Mouse (Mus musculus) forelimb bud, embryonic 11.5 days (tissue): ENCODE results near the gene Bpnt1.
A peak's percentile ranks its signal among the peaks of the same experiment; 100 is the strongest.

ENCODE experiments used
- DNase-seq: peaks from one replicate; pipeline ENCODE4 v3.0.0-alpha.2; 2012; ENCODE audit warnings: low read depth, low spot score

The Bpnt1 gene

GRCm38 (mm10) chr1:185329851-185330250 lies 2.1 kb upstream of the Bpnt1 start:
- DNase-seq, result no peak

GRCm38 (mm10) chr1:185331364-185331763 lies 585 bp upstream of the Bpnt1 start:
- DNase-seq, result no peak

- no peak for DNase-seq
Measured at GRCm38 (mm10) chr1:185333651-185334050, 1.7 kb downstream of the Bpnt1 start.

GRCm38 (mm10) chr1:185334136-185334535 lies 2.2 kb downstream of the Bpnt1 start:
- no peak for DNase-seq

- DNase-seq, result no peak
Measured at GRCm38 (mm10) chr1:185335231-185335765, 3.3 kb downstream of the Bpnt1 start.

- no peak for DNase-seq
Measured at GRCm38 (mm10) chr1:185336535-185336934, 4.6 kb downstream of the Bpnt1 start.

GRCm38 (mm10) chr1:185342441-185342840 lies 10.5 kb downstream of the Bpnt1 start:
- no peak for DNase-seq

- no peak for DNase-seq
Measured at GRCm38 (mm10) chr1:185343422-185343821, 11.5 kb downstream of the Bpnt1 start.

- no peak for DNase-seq
Measured at GRCm38 (mm10) chr1:185346188-185346587, 14.2 kb downstream of the Bpnt1 start.

- DNase-seq, result no peak
Measured at GRCm38 (mm10) chr1:185349741-185350140, 17.8 kb downstream of the Bpnt1 start.

GRCm38 (mm10) chr1:185350611-185351010 lies 18.7 kb downstream of the Bpnt1 start:
- no peak for DNase-seq

- DNase-seq, result no peak
Measured at GRCm38 (mm10) chr1:185352151-185352550, 20.2 kb downstream of the Bpnt1 start.

GRCm38 (mm10) chr1:185353351-185353750 lies 21.4 kb downstream of the Bpnt1 start:
- DNase-seq, result no peak

- DNase-seq, result no peak
Measured at GRCm38 (mm10) chr1:185354731-185355130, 22.8 kb downstream of the Bpnt1 start.

GRCm38 (mm10) chr1:185356246-185356645 lies 24.3 kb downstream of the Bpnt1 start:
- no peak for DNase-seq

- DNase-seq, result no peak
Measured at GRCm38 (mm10) chr1:185358211-185358610, 26.3 kb downstream of the Bpnt1 start.

- DNase-seq, result peak; percentile 98
Measured at GRCm38 (mm10) chr1:185362677-185363520, 30.9 kb downstream of the Bpnt1 start, which contains the start of gene Eprs. Gene Eprs, plus strand, starts transcription at chr1:185363044.

GRCm38 (mm10) chr1:185363526-185364182 lies 31.7 kb downstream of the Bpnt1 start:
- DNase-seq, result peak; percentile 77

- no peak for DNase-seq
Measured at GRCm38 (mm10) chr1:185364183-185364540, 32.2 kb downstream of the Bpnt1 start.

GRCm38 (mm10) chr1:185367383-185367782 lies 35.4 kb downstream of the Bpnt1 start:
- no peak for DNase-seq

GRCm38 (mm10) chr1:185369979-185370378 lies 38.0 kb downstream of the Bpnt1 start:
- no peak for DNase-seq

GRCm38 (mm10) chr1:185376390-185376789 lies 44.4 kb downstream of the Bpnt1 start:
- no peak for DNase-seq

GRCm38 (mm10) chr1:185377429-185377828 lies 45.5 kb downstream of the Bpnt1 start:
- no peak for DNase-seq
